Mouse (Mus musculus) monocyte, adult 2 months (primary cell): Measurements from ENCODE around the gene Cpa4.

Source experiments
- DNase-seq, 2 experiments: peaks; one replicate each; pipeline ENCODE4 v3.0.0; 2022; ENCODE audit warnings: low spot score in 2 of 2, low read depth in 1 of 2

Cpa4 gene

GRCm38 (mm10) chr6:30589819-30590218 lies 21.6 kb downstream of the Cpa4 start:
- no peak for DNase-seq

- no peak for DNase-seq
These were observed 23.8 kb downstream of the Cpa4 start for GRCm38 (mm10) chr6:30591851-30592404.

GRCm38 (mm10) chr6:30592417-30592974 lies 24.3 kb downstream of the Cpa4 start:
- DNase-seq, result no peak

GRCm38 (mm10) chr6:30594364-30594763 lies 26.2 kb downstream of the Cpa4 start:
- DNase-seq, result no peak

- no peak for DNase-seq
These were observed 28.2 kb downstream of the Cpa4 start for GRCm38 (mm10) chr6:30596230-30596898.

GRCm38 (mm10) chr6:30600033-30600432 lies 31.9 kb downstream of the Cpa4 start:
- no peak for DNase-seq

GRCm38 (mm10) chr6:30600995-30601394 lies 32.8 kb downstream of the Cpa4 start:
- no peak for DNase-seq

GRCm38 (mm10) chr6:30604342-30604867 lies 36.2 kb downstream of the Cpa4 start:
- no peak for DNase-seq

GRCm38 (mm10) chr6:30605111-30605510 lies 36.9 kb downstream of the Cpa4 start:
- no peak for DNase-seq

- no peak for DNase-seq
These were observed 37.5 kb downstream of the Cpa4 start for GRCm38 (mm10) chr6:30605672-30606071.

GRCm38 (mm10) chr6:30610710-30611109 lies 42.5 kb downstream of the Cpa4 start, which contains the start of gene Cpa5:
Gene Cpa5, plus strand, starts transcription at chr6:30611010.
- no peak for DNase-seq

- no peak for DNase-seq
These were observed 43.0 kb downstream of the Cpa4 start for GRCm38 (mm10) chr6:30611212-30611611.

GRCm38 (mm10) chr6:30614251-30614650 lies 46.1 kb downstream of the Cpa4 start:
- DNase-seq, result no peak

GRCm38 (mm10) chr6:30615741-30616140 lies 47.6 kb downstream of the Cpa4 start:
- DNase-seq, result no peak

- peak in 1 of 2 experiments; percentile 16 for DNase-seq
These were observed 48.3 kb downstream of the Cpa4 start for GRCm38 (mm10) chr6:30616491-30616941.

GRCm38 (mm10) chr6:30617020-30617958 lies 49.1 kb downstream of the Cpa4 start:
- no peak for DNase-seq

GRCm38 (mm10) chr6:30617959-30618590 lies 49.9 kb downstream of the Cpa4 start:
- no peak for DNase-seq

GRCm38 (mm10) chr6:30618735-30619134 lies 50.6 kb downstream of the Cpa4 start:
- DNase-seq, result no peak

GRCm38 (mm10) chr6:30619606-30620005 lies 51.4 kb downstream of the Cpa4 start:
- DNase-seq, result no peak

GRCm38 (mm10) chr6:30620591-30620990 lies 52.4 kb downstream of the Cpa4 start:
- DNase-seq, result no peak

- DNase-seq, result no peak
These were observed 52.8 kb downstream of the Cpa4 start for GRCm38 (mm10) chr6:30620994-30621393.
